Mouse (Mus musculus) retina, postnatal 7 days (tissue): ENCODE measurements around the gene Map7.

Experiments used
- DNase-seq: peaks from one replicate; pipeline ENCODE4 v3.0.0-alpha.2; 2012; ENCODE audit warnings: low read depth, low spot score

Gene Map7

GRCm38 (mm10) chr10:20153507-20153906 is 5.2 kb downstream of the Map7 start:
- no peak for DNase-seq

- DNase-seq, result no peak
Observed at GRCm38 (mm10) chr10:20155401-20155800, 7.1 kb downstream of the Map7 start.

GRCm38 (mm10) chr10:20157021-20157726 is 8.9 kb downstream of the Map7 start:
- DNase-seq, result no peak

GRCm38 (mm10) chr10:20158756-20159155 is 10.5 kb downstream of the Map7 start:
- no peak for DNase-seq

- DNase-seq, result no peak
Observed at GRCm38 (mm10) chr10:20159308-20159707, 11.0 kb downstream of the Map7 start.

- DNase-seq, result no peak
Observed at GRCm38 (mm10) chr10:20160914-20161313, 12.6 kb downstream of the Map7 start.

- DNase-seq, result no peak
Observed at GRCm38 (mm10) chr10:20164810-20165209, 16.5 kb downstream of the Map7 start.

GRCm38 (mm10) chr10:20166797-20167196 is 18.5 kb downstream of the Map7 start:
- no peak for DNase-seq

GRCm38 (mm10) chr10:20167467-20167866 is 19.2 kb downstream of the Map7 start:
- DNase-seq, result no peak

GRCm38 (mm10) chr10:20169182-20169674 is 21.0 kb downstream of the Map7 start:
- DNase-seq, result no peak

GRCm38 (mm10) chr10:20169927-20170604 is 21.8 kb downstream of the Map7 start:
- no peak for DNase-seq

- DNase-seq, result peak; percentile 76
Observed at GRCm38 (mm10) chr10:20170605-20171088, 22.4 kb downstream of the Map7 start.

GRCm38 (mm10) chr10:20171209-20171608 is 22.9 kb downstream of the Map7 start:
- DNase-seq, result no peak

- no peak for DNase-seq
Observed at GRCm38 (mm10) chr10:20171756-20172155, 23.5 kb downstream of the Map7 start.

- DNase-seq, result no peak
Observed at GRCm38 (mm10) chr10:20173733-20174132, 25.5 kb downstream of the Map7 start.

GRCm38 (mm10) chr10:20176054-20176453 is 27.8 kb downstream of the Map7 start:
- DNase-seq, result no peak

GRCm38 (mm10) chr10:20178807-20179605 is 30.7 kb downstream of the Map7 start:
- no peak for DNase-seq

- no peak for DNase-seq
Observed at GRCm38 (mm10) chr10:20181198-20181597, 32.9 kb downstream of the Map7 start.

- no peak for DNase-seq
Observed at GRCm38 (mm10) chr10:20181680-20182399, 33.6 kb downstream of the Map7 start.

GRCm38 (mm10) chr10:20184326-20184725 is 36.1 kb downstream of the Map7 start:
- no peak for DNase-seq

GRCm38 (mm10) chr10:20185264-20185663 is 37.0 kb downstream of the Map7 start:
- no peak for DNase-seq
